Mouse (Mus musculus) testis, postnatal 14 days (tissue): ENCODE measurements around the gene Rfc4.

Source experiments
- DNase-seq: peaks from one replicate; pipeline ENCODE4 v3.0.0; 2021; ENCODE audit warnings: low spot score

Rfc4 gene

GRCm38 (mm10) chr16:23135421-23136149 is 8.0 kb upstream of the Rfc4 start:
- DNase-seq = no peak

GRCm38 (mm10) chr16:23132336-23132735 is 4.8 kb upstream of the Rfc4 start:
- no peak for DNase-seq

GRCm38 (mm10) chr16:23130303-23130702 is 2.8 kb upstream of the Rfc4 start:
- no peak for DNase-seq

GRCm38 (mm10) chr16:23127311-23127672 is 245 bp downstream of the Rfc4 start:
- DNase-seq = no peak

- DNase-seq = no peak
Measured at GRCm38 (mm10) chr16:23124398-23124797, 3.1 kb downstream of the Rfc4 start.

GRCm38 (mm10) chr16:23123104-23123503 is 4.4 kb downstream of the Rfc4 start:
- DNase-seq = no peak

- no peak for DNase-seq
Measured at GRCm38 (mm10) chr16:23122446-23122845, 5.1 kb downstream of the Rfc4 start.

GRCm38 (mm10) chr16:23117173-23117572 is 10.4 kb downstream of the Rfc4 start:
- no peak for DNase-seq

- no peak for DNase-seq
Measured at GRCm38 (mm10) chr16:23115486-23115885, 12.1 kb downstream of the Rfc4 start.

- DNase-seq = no peak
Measured at GRCm38 (mm10) chr16:23114339-23115171, 13.0 kb downstream of the Rfc4 start.

GRCm38 (mm10) chr16:23113903-23114302 is 13.6 kb downstream of the Rfc4 start:
- no peak for DNase-seq

- DNase-seq = no peak
Measured at GRCm38 (mm10) chr16:23112861-23113435, 14.6 kb downstream of the Rfc4 start.

- DNase-seq = no peak
Measured at GRCm38 (mm10) chr16:23112348-23112747, 15.2 kb downstream of the Rfc4 start.

GRCm38 (mm10) chr16:23109350-23110280 is 17.9 kb downstream of the Rfc4 start:
- no peak for DNase-seq

- no peak for DNase-seq
Measured at GRCm38 (mm10) chr16:23108943-23109342, 18.6 kb downstream of the Rfc4 start.

- DNase-seq = peak; percentile 85
Measured at GRCm38 (mm10) chr16:23107946-23108759, 19.4 kb downstream of the Rfc4 start.

- peak; percentile 96 for DNase-seq
Measured at GRCm38 (mm10) chr16:23107231-23107942, 20.1 kb downstream of the Rfc4 start, which contains the start of gene Eif4a2. Gene Eif4a2, plus strand, starts transcription at chr16:23107444.

- no peak for DNase-seq
Measured at GRCm38 (mm10) chr16:23106121-23106520, 21.4 kb downstream of the Rfc4 start.

GRCm38 (mm10) chr16:23103841-23104240 is 23.7 kb downstream of the Rfc4 start:
- DNase-seq = no peak

GRCm38 (mm10) chr16:23103038-23103745 is 24.3 kb downstream of the Rfc4 start:
- no peak for DNase-seq
